In the genomic region with DNA sequence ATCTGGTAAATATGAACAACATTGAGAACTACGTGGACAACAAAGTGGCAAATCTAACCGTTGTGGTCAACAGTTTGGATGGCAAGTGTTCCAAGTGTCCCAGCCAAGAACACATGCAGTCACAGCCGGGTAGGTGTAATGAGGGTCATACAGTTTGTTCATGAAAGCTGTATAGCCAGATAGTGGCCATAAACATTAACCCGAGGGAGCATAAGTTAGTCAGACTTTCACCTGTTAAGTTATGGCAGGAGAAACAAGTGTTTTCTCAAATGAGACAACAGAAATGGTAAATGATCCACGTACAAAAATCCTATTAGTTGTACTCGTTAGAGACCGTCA, we compare ENCODE assay signal across 7 mouse cellular contexts. TPM values are rescaled to one million over a fixed set of nuclear protein-coding genes. Genes with fewer than 3 reads are reported as not detected.
A peak's percentile ranks its signal among the peaks of the same experiment; 100 is the strongest.
DNase-seq lines count a peak whose midpoint lies in the region; ATAC-seq lines count a peak whose summit lies in the region.

No protein-coding gene starts in this region.

- no peak overlapping the region for H3K27ac ChIP-seq in lung, embryonic 16.5 days (ENCODE audit: low read length)
- no peak overlapping the region for H3K27ac ChIP-seq in forebrain, embryonic 13.5 days
- no peak overlapping the region for H3K27ac ChIP-seq in limb, embryonic 13.5 days
- H3K27ac ChIP-seq in stomach, embryonic 14.5 days (ENCODE audit: low read length) = no peak overlapping the region

- H3K4me1 ChIP-seq in lung, embryonic 16.5 days (replicated peaks; ENCODE audit: control insufficient read depth, insufficient read depth, low read length) = peaks cover 6% of the 10 kb centered on the region
- H3K4me1 ChIP-seq in forebrain, embryonic 13.5 days = peaks cover 13% of the 10 kb centered on the region
- peaks cover 9% of the 10 kb centered on the region for H3K4me1 ChIP-seq in limb, embryonic 13.5 days
- 0 out of 2 replicates have a peak, but pooled peaks cover 3% of the 10 kb centered on the region for H3K4me1 ChIP-seq in stomach, embryonic 14.5 days (ENCODE audit: control insufficient read depth, insufficient read depth, low read length)

- WGBS in lung, embryonic 16.5 days = 61% methylated on average over 7 of the region's 7 CpGs
- 62% methylated on average over 7 of the region's 7 CpGs for WGBS in forebrain, embryonic 13.5 days
- 53% methylated on average over 7 of the region's 7 CpGs for WGBS in limb, embryonic 13.5 days
- 65% methylated on average over 7 of the region's 7 CpGs for WGBS in stomach, embryonic 14.5 days

- H3K27me3 ChIP-seq in lung, embryonic 16.5 days (ENCODE audit: control insufficient read depth, insufficient read depth, low read depth, low read length) = no peaks in the 10 kb centered on the region; the same call in 1 of the 2 replicates
- H3K27me3 ChIP-seq in forebrain, embryonic 13.5 days = no peaks in the 10 kb centered on the region
- H3K27me3 ChIP-seq in limb, embryonic 13.5 days = peaks cover 33% of the 10 kb centered on the region
- H3K27me3 ChIP-seq in stomach, embryonic 14.5 days (ENCODE audit: control insufficient read depth, insufficient read depth, low read length) = no peaks in the 10 kb centered on the region

- H3K36me3 ChIP-seq in lung, embryonic 16.5 days (ENCODE audit: control insufficient read depth, insufficient read depth, low read length) = no peaks in the 10 kb centered on the region
- H3K36me3 ChIP-seq in forebrain, embryonic 13.5 days (ENCODE audit: poor library complexity, severe bottlenecking) = no peaks in the 10 kb centered on the region
- no peaks in the 10 kb centered on the region for H3K36me3 ChIP-seq in limb, embryonic 13.5 days
- no peaks in the 10 kb centered on the region for H3K36me3 ChIP-seq in stomach, embryonic 14.5 days (ENCODE audit: control insufficient read depth, insufficient read depth, low read length)

- no peaks in the 10 kb centered on the region for H3K9me3 ChIP-seq in lung, embryonic 16.5 days (ENCODE audit: control insufficient read depth, low read length)
- H3K9me3 ChIP-seq in forebrain, embryonic 13.5 days (replicated peaks) = no peaks in the 10 kb centered on the region
- H3K9me3 ChIP-seq in limb, embryonic 13.5 days = no peaks in the 10 kb centered on the region
- H3K9me3 ChIP-seq in stomach, embryonic 14.5 days (ENCODE audit: control insufficient read depth, low read depth, low read length) = no peaks in the 10 kb centered on the region

- peak overlapping the region; percentile 96 for H3K4me2 ChIP-seq in lung, embryonic 16.5 days (ENCODE audit: low read depth, low read length)
- H3K4me2 ChIP-seq in forebrain, embryonic 13.5 days = peak overlapping the region; percentile 95
- H3K4me2 ChIP-seq in limb, embryonic 13.5 days (replicated peaks) = peak overlapping the region; percentile 90
- H3K4me2 ChIP-seq in stomach, embryonic 14.5 days (replicated peaks; ENCODE audit: low read depth, low read length) = peak overlapping the region; percentile 94

- no peak for ATAC-seq in lung, embryonic 16.5 days (ENCODE audit: low read depth)
- ATAC-seq in forebrain, embryonic 13.5 days = no peak; the same call in 1 of the 2 replicates
- ATAC-seq in limb, embryonic 13.5 days (ENCODE audit: low FRiP score, low read depth) = no peak
- ATAC-seq in stomach, embryonic 14.5 days (ENCODE audit: insufficient number of reproducible peaks, insufficient read depth, low FRiP score, low read depth) = no peak

- peak overlapping the region; percentile 53 for H3K4me3 ChIP-seq in lung, embryonic 16.5 days (ENCODE audit: low read length)
- H3K4me3 ChIP-seq in forebrain, embryonic 13.5 days = peak overlapping the region; percentile 52
- peak overlapping the region; percentile 50 for H3K4me3 ChIP-seq in limb, embryonic 13.5 days
- peak overlapping the region; percentile 37; the same call in 1 of the 2 replicates for H3K4me3 ChIP-seq in stomach, embryonic 14.5 days (ENCODE audit: low read depth, low read length)

- DNase-seq in lung, postnatal 14 days = no peak
- DNase-seq in layer of hippocampus, adult 9-10 months (ENCODE audit: low spot score) = no peak
- no peak for DNase-seq in cerebellum, postnatal 4 days (ENCODE audit: low spot score in 2 of 2)

- H3K9ac ChIP-seq in lung, embryonic 16.5 days (ENCODE audit: low read length) = 0 out of 2 replicates have a peak overlapping the region, but pooled peaks have one; percentile 67
- peak overlapping the region; percentile 80 for H3K9ac ChIP-seq in forebrain, embryonic 13.5 days
- no peak overlapping the region for H3K9ac ChIP-seq in limb, embryonic 13.5 days
- no peak overlapping the region; the same call in 1 of the 2 replicates for H3K9ac ChIP-seq in stomach, embryonic 14.5 days (replicated peaks; ENCODE audit: low read depth, low read length)

RNA-seq across cellular contexts. Expression of a gene that starts 0.7 kb away (rescaled TPM):
- polyA plus RNA-seq in lung, embryonic 16.5 days (2015; fragmentation: Nextera tagmentation; extraction: Ambion mirVana) = 5.7 and 6.7 TPM in 2 replicates
- 0.89 and 1.3 TPM in 2 replicates for polyA plus RNA-seq in forebrain, embryonic 13.5 days (2015; fragmentation: Nextera tagmentation; extraction: Ambion mirVana)
- 0.64 and 0.91 TPM in 2 replicates for polyA plus RNA-seq in limb, embryonic 13.5 days (2015; fragmentation: Nextera tagmentation; extraction: Ambion mirVana)
- polyA plus RNA-seq in stomach, embryonic 14.5 days (2014; fragmentation: Nextera tagmentation; extraction: Ambion mirVana) = 6.2 and 8.0 TPM in 2 replicates

RNA-seq across cellular contexts. Expression of a gene that starts 51.3 kb away (rescaled TPM):
- 3.6 and 3.7 TPM in 2 replicates for polyA plus RNA-seq in lung, embryonic 16.5 days (2015; fragmentation: Nextera tagmentation; extraction: Ambion mirVana)
- 0.50 and 1.00 TPM in 2 replicates for polyA plus RNA-seq in forebrain, embryonic 13.5 days (2015; fragmentation: Nextera tagmentation; extraction: Ambion mirVana)
- 0.10 TPM in 1 of 2 replicates, not detected in the other for polyA plus RNA-seq in limb, embryonic 13.5 days (2015; fragmentation: Nextera tagmentation; extraction: Ambion mirVana)
- 0.12 and 0.95 TPM in 2 replicates for polyA plus RNA-seq in stomach, embryonic 14.5 days (2014; fragmentation: Nextera tagmentation; extraction: Ambion mirVana)

RNA-seq across cellular contexts. Expression of a gene that starts 51.6 kb away (rescaled TPM):
- polyA plus RNA-seq in lung, embryonic 16.5 days (2015; fragmentation: Nextera tagmentation; extraction: Ambion mirVana) = 4.0 and 4.1 TPM in 2 replicates
- polyA plus RNA-seq in forebrain, embryonic 13.5 days (2015; fragmentation: Nextera tagmentation; extraction: Ambion mirVana) = 3.8 and 4.4 TPM in 2 replicates
- 5.0 and 5.1 TPM in 2 replicates for polyA plus RNA-seq in limb, embryonic 13.5 days (2015; fragmentation: Nextera tagmentation; extraction: Ambion mirVana)
- 7.6 and 8.8 TPM in 2 replicates for polyA plus RNA-seq in stomach, embryonic 14.5 days (2014; fragmentation: Nextera tagmentation; extraction: Ambion mirVana)

Comparison
In these comparisons a context has a peak if more than half of its experiments do, and no peak if none do; other contexts are left out.
1. H3K9ac ChIP-seq: peak in lung, embryonic 16.5 days (single experiment) and forebrain, embryonic 13.5 days (single experiment); none in limb, embryonic 13.5 days (single experiment) and stomach, embryonic 14.5 days (single experiment).
2. Peak in every context shown above with its lines, with median percentiles within 50 percentile points of each other: H3K4me2 ChIP-seq and H3K4me3 ChIP-seq.